Mouse (Mus musculus): ENCODE measurements around the gene Pih1d1.
A peak's percentile ranks its signal among the peaks of the same experiment; 100 is the strongest.
"Not testable (repeated sequence)": the region's sequence is repeated elsewhere in the genome, so short reads cannot be mapped to it uniquely, and the experiment has no call there.

Pih1d1 gene

DNA sequence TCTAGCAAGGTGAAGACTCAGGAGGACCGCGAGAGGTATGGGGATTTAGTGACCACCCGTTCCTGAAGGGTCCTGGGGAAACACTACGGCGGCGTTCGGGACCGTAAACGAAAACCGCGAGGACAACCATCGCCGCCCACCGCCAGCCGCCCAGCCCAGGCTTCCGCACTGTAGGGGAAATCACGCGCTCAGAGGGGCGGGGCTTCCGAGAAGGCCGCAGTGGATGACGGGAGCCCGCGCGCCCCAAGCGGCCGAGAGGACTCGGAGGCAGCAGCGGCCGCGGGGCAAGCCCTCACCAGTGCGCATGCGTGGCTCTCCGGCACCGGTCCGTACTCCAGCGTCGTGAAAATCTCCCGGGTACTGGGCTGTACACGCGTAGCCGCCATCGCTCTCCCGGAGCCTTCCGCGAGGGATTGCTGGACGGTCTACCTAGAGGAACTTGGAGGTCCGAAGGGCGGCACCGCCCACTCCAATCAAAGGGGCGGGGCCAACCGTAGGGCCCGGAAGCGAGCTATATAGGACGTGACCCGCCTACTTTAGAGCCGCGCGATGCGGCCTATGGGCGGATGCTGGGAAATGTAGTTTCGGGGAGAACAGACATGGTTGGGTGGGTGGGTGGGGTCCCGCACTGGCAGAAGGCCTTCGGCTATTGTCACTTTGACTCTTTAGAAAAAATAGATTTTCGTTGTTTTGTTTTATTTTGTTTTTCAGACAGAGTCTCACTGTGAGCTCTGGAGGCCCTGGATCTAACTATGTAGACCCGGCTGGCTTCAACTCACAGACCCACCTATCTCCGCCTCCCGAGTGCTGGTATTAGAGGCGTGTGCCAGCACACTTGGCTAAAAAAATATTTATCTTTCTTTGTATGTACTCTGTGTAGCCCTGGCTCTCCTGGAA lies at the start of gene Pih1d1, which contains the start of gene Aldh16a1:
Gene Pih1d1, plus strand, starts transcription at position 208 of the 897 bp plus-strand sequence.
Gene Aldh16a1, minus strand, starts transcription at position 489 of the 897 bp plus-strand sequence.
- DNase-seq (ENCODE audit: low read depth, low spot score): peak; percentile 99

DNA sequence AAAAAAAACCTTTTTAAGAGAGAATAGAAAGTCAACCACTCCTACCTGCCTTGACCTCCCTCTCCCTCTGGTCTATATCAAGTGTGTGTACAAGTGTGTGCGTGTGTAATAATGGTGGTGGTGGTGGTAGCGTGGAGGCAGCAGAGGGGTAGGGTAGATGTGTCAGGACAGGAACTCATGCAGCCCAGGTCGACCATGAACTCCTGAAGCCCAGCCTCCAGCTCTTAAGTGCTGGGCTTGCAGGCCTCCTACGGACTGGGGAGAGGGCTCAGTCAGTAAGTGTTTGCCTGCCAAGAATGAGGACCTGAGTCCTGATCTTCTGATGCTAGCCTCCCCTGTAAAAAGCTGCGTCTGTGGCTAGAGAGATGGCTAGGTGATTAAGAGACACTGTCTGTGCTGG lies 49.2 kb upstream of the Pih1d1 start:
- no peak for DNase-seq (ENCODE audit: low read depth, low spot score)

DNA sequence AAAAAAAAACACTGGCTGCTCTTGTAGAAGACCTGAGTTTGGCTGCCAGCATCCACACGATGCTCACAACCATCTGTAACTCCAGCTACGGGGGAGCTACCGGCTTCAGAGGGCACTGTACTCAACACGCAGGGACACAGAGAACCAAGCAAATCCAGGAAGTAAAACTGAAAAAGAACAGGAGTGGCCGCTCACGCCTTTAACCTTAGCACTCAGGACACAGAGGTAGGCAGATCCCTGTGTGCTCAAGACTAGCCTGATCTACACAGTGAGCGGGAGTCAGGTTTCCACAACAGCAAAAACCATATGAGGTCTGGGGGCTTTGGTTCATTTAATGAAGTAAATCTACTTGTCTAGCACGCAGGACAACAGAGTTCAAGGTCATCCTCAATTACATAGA lies 48.6 kb upstream of the Pih1d1 start:
- DNase-seq (ENCODE audit: low read depth, low spot score): no peak

DNA sequence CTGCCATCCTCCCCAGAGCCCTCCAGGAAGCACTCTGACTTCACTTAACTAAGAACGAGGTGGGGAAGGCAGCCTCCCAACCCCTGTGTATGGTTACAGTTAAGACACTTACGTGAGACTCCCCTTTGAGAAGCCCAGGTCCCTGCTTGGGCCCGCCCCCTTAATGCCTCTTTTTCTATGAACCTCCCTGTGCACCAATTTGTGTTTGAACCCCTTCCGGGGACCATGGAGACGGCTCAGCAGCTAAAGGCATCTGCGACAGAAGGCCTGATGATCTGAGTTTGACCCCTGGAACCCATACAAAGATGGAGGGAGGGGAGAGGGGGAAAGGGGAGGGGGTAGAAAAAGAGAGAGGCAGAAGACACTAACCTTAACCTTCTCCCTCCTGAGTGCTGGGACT lies 47.7 kb upstream of the Pih1d1 start:
- no peak for DNase-seq (ENCODE audit: low read depth, low spot score)

DNA sequence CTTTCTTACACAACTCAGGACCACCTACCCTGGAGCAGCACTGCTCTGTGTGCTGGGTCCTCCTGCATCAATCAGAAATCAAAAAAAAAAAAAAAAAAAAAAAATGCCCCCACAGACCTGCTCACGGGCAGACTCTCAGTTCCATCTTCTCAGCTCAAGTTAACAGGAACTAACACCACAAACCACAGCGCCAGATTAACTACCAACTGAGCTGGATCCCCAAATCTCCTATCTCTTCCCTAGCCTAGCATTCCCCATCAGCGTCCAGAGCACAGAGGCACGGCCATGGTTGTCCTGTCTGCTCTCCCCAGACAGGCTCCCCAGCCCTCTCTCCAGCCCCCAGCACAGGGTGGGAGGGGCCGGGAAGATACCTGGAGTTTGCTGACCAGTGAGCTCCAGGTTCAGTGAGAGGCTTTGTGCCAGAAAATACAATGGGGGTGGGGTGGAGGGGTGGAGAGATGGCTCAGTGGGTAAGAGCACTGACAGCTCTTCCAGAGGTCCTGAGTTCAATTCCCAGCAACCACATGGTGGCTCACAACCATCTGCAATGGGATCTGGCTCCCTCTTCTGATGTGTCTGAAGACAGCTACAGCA lies 47.0 kb upstream of the Pih1d1 start:
- DNase-seq (ENCODE audit: low read depth, low spot score): no peak

DNA sequence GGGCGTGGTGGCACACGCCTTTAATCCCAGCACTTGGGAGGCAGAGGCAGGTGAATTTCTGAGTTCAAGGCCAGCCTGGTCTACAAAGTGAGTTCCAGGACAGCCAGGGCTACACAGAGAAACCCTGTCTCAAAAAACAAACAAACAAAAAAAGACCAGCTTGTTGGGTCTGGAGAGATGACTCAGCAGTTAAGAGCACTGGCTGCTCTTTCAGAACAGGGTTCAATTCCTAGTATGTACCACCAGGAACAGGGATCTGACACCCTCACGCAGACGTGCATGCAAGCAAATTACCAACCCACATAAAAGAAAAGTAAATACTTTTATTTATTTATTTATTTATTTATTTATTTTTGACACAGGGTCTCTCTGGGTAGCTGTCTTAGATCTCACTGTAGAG lies 44.0 kb upstream of the Pih1d1 start:
- not testable (repeated sequence) for DNase-seq (ENCODE audit: low read depth, low spot score)

DNA sequence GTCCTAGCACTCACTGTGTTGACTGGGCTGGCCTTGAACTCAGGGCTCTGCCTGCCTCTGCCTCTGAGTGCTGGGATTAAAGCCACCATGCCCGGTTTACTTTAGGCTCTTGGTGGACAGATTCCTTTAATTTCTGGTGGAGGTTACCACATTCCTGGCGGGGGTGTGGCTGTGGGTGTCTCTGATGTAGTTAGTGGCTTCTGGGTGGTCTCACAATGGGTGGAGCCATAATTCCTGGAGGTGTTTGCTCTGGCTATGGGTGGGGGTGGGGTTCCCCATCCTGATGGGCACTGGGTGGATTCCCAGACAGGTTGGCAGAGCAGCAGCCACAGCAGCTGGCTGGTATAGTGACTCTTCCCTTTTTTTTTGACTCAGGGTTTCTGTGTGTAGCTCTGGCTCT lies 42.2 kb upstream of the Pih1d1 start:
- no peak for DNase-seq (ENCODE audit: low read depth, low spot score)

DNA sequence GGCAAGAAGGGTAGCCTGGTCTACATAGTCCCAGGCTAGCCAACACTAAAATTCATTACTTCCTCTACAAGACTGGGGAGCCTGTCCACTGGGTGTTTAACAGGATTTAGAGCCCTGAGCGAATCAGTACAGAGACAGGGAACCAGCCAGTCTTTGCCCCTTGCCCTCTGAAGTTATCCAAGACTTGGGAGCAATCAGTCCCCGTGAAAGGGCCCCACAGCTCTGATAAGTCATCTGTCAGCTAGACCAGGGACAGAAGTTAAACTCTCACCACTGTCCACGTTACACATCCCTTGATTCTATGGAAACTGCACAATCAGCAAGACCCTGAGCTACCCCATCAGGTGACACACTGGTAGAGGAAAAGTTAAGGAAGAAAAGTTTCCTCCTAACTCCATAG lies 41.6 kb upstream of the Pih1d1 start:
- DNase-seq (ENCODE audit: low read depth, low spot score): no peak

DNA sequence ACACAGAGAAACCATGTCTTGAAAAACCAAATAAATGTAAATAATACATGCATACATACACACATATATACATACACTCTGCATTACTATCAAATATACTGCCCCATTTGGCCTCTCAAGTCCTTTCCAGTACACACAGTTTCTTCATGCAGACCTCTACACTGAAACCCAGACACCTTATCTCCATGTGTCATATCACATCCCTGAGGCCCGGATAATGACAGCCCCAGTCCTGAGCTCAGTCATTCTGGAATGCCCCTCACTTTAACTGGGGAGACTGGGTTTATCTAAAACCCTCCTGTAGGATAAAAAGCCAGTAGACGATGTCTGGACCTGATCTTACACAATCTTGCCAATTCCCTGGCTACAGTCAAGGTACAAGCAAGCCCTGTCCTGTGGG lies 40.6 kb upstream of the Pih1d1 start:
- DNase-seq (ENCODE audit: low read depth, low spot score): no peak

DNA sequence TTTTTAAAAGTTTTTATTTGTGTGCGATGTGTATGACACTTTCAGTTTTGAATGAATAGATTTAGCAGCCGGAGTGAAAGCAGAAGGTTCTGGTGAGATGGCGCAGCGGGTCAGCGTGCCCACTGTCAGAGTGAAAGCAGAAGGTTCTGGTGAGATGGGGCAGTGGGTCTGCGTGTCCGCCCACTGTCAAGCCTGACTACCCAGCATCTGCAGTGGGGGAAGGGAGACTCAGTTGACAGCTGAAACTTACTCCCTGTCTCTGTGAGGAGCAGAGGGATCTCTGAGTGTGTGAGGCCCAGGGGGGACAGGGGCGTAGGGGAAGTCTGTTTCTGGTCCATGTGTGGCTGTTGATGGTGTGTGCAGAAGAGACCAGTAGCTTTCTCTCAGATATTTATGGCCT lies 36.5 kb upstream of the Pih1d1 start:
- no peak for DNase-seq (ENCODE audit: low read depth, low spot score)

DNA sequence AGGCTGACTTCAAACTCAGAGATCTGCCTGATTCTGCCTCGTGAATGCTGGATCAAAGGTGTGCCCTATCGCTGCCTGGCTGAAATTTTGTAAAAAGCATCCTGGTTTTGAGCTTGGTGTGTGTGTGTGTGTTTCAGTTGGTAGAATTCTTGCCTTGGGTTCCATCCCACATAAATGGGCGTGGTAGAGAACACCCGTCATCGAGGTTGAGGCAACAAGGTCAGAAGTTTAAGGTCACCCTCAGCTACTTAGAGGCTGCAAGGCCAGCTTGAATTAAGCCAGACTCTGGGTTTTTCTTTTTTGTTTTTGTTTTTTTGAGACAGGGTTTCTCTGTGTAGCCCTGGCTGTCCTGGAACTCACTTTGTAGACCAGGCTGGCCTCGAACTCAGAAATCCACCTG lies 35.8 kb upstream of the Pih1d1 start:
- DNase-seq (ENCODE audit: low read depth, low spot score): no peak

DNA sequence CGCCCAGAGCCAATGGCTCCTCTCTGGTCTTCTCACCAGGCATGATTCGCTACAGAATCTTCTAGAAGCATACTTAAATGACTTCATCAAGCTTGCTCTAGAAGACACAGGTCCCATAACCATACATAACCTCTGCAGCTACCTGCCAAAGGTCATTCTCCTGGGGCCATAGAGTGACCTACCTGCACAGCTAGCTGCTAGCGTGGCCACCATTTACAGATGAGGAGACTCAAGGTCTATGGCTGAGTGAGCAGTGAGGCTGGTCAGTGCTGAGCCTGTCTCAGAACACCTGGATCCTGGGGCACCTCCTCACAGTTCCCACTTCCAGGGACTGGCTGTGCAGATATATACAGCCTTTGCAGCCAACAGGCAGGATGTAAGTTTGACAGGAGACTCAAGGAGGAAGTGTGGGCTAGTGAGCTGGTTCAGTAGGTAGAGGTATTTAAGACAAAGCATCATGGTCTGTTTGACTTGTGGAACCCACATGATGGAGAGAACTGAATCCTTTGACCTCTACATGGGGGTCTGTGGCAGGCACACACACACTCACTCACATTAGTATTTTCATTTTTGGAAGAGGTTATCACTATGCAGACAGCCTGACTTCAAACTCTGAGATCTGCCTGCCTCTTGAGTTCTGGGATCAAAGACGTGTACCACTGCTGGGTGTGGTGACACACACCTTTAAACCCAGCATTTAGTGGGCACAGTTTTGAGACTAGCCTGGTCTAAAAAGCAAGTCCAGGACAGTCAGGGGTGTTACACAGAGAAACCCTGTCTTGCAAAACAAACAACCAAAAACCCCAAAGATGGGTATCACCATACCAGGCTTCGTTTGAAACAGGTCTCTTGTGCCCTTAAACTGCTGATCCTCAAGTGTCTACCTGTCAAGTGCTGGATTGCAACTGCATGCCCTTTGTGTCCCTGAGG lies 34.1 kb upstream of the Pih1d1 start:
- peak; percentile 39 for DNase-seq (ENCODE audit: low read depth, low spot score)

DNA sequence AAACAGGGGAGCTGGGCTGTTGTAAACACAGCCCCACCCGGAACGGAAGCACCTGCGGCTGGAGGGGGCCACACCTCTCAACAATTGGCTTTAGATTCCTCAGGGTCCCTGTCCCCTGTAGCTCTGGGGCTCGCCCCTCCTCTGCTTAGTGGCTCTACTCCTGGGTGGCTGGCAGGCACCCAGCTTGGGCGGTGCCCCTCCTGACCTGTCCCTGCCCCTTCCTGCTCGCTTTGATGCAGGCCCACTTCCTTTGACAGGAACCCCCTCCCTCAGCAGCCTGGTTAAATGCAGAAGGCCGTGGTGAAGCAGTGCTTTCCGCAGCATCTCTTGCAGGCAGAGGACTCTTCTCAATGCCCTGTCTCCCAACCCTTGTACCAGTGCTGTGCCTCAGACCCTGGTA lies 32.7 kb upstream of the Pih1d1 start:
- peak; percentile 88 for DNase-seq (ENCODE audit: low read depth, low spot score)

DNA sequence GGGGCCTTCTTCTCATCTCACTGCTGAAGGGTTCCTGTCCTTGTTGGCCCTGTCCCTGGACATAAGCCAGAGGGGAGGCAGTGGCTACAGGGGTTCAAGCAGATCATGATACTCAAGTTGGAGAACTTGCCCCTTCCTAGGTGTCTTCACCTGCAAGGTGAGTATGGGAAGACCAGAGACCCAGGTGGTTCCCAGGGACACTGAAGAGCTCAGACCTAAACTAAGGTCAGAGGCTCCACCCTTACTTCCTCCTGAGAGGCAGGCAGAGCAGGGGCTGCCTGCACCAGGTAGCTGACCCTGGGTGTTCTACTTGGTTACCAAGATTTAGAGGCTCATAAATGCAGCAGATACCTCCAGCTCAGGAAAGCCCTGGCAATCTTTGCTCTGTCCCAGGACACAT lies 32.1 kb upstream of the Pih1d1 start:
- DNase-seq (ENCODE audit: low read depth, low spot score): no peak

DNA sequence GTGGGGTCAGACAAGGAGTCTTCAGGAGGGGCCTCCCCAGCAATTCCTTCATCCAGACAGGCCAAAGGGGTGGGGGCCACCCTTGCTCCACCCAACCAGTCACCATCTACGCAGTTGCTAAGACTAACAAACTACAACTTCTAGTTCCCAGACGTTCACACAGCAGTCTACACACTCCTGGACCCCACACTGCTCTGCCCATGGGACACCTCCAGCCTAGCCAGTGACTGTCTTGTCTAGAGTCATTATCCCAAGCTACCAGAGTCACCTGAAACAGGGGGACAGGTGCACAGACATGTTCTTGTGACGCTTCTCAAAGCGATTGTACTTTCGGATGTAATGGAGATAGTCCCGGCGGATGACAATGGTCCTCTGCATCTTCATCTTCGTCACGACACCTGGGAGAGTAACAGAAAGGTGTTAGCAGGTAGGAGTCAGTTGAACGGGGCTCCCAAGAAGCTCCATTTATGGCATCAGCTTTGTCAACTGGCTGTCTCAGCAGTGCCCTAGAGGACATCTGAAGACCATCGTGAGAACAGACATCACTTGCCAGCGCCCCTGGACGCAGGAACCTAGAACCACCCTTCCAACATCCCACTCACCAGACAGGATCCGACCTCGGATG lies 31.4 kb upstream of the Pih1d1 start:
- no peak for DNase-seq (ENCODE audit: low read depth, low spot score)

DNA sequence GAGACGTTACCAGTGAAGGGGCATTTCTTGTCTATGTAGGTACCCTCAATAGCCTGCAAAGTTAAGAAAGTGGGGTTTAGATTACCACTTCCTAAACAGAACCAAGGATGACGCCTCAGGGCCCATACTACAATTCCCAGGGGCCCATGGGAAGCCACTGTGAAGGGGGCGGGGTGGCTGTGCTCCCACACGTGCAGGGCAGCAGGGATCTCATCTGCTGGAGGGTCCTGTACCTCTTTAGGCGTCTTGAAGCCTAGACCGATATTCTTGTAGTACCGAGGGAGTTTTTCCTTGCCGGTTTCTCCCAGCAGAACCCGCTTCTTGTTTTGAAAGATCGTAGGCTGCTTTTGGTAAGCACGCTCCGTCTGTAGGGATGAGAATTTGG lies 30.9 kb upstream of the Pih1d1 start:
- peak; percentile 54 for DNase-seq (ENCODE audit: low read depth, low spot score)

DNA sequence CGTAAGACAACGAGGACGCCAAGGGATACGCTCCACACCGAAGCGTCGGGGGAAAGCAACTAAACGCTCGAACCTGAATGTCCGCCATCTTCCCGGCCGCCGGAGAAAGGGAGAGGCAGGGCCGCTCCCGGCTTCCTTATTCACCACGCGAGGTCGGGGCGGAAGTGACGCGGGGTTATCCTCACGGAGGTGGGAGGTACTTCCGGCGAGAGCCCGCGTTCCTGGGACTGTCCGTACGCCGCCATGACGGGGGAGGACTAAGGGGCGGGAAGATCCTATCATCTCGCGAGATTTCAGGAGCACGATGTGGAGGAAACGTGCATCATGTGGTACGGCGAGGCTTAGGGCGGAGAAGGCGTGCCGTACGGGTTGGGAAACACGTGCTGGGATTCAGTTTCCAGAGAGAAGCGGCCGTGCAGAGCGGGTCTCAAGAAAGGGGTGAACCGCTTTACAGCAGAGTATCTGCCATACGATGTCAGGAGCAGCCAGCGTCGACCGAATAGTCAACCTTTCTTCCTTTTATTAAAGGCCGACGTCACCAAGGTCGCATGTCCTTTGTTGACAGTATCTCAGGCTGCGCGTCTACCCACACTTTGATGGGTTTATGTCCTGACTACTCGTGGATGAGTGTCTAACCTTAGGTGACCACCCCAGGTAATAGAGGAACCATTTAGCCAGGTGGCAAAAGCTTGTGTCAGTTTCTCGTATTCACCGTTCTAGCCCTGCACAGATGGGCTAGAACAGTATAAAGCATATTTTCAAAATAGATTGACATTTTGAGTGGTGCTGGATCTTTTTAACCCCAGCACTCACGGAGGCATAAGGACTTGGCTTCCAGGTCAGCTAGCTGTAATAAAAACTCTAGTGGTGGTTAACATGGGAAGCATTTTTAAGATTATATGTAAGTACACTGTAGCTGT lies 29.6 kb upstream of the Pih1d1 start, which contains the start of gene Rps11:
Gene Rps11, minus strand, starts transcription at position 216 of the 920 bp plus-strand sequence.
- peak; percentile 100 for DNase-seq (ENCODE audit: low read depth, low spot score)

DNA sequence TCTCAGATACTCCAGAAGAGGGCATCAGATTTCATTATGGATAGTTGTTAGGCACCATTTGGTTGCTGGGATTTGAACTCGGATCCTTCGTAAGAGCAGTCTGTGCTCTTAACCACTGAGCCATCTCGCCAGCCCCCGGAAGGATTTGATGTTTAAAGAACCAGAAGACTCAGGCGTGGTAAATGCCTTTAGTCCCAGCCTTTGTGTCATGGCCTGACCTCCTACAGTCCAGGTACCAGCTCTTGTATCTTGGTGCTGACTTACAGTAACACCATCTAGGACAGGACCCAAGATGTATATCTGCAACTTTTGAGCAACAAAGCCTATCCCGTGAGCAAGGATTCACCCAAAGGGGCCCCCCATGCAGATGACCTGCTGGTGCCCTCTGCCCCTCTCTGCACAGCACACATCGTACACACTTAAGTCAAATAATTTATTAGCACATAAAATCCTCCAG lies 28.9 kb upstream of the Pih1d1 start:
- peak; percentile 53 for DNase-seq (ENCODE audit: low read depth, low spot score)

DNA sequence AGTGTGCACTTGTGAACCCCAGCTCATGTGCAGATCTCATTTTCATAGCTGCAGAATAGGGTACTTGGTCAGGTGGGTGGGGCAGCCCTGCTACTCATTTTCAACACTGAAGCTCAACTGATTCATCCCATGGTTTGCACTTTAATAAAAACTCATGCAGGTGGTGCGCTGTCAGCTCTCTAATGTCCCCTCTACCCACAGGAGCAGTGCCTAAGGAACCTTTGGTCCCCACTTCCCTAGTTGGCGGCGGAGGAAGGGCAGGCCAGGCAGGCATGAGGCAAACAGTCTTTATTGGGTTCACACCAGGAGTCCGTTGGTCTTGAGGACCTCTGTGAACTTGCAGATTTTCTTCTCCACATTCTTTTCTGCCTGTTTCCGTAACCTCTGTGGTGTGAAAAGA lies 28.5 kb upstream of the Pih1d1 start:
- not testable (repeated sequence) for DNase-seq (ENCODE audit: low read depth, low spot score)

DNA sequence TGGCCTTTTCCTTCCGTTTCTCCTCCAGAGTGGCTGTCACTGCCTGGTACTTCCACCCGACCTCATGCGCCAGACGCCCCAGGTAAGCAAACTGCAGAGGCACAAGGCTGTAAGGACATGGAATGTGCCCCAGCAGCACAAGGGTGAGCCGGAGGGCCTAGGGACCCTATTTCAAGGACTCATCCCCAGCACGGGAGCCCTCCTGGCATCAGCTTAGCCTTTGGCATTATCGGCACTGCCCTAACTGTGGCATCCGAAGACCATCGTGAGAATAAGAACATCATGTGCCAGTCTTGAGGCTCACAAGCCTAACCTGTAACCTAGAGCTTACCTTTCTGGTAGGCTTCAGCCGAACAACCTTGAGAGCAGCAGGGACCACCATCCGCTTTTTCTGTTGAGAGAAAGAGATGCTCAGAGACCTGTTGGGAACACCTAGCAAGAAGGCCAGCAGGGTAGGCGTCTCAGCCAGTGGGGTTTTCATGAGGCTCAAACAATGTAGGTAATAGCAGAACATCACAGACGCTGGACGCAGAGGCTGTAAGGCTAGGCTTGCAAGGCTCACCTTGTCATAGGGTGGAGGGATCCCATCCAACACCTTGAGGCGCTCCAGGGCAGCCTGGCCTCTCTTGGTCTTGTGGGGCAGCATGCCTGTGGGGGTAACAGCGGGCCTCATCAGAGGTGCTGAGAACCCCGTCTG lies 27.8 kb upstream of the Pih1d1 start:
- no peak for DNase-seq (ENCODE audit: low read depth, low spot score)

Data from CD4-positive, CD25-positive, alpha-beta regulatory T cell, adult 2 months (primary cell).